Mouse (Mus musculus) cortical plate, adult 2 months (tissue): Measurements from ENCODE around the gene Cntn4.

ENCODE experiments used
- CTCF ChIP-seq: fragments of 200-500 bp; IDR thresholded peaks from 2 replicates; pipeline ENCODE4 v1.5.1; 2011; ENCODE audit warnings: mild to moderate bottlenecking, control low read depth, low read length; ENCODE audit not compliant: insufficient read depth; ENCODE audit errors: extremely low read depth
- POLR2A ChIP-seq: fragments of 200-500 bp; IDR thresholded peaks from 2 replicates; pipeline ENCODE4 v1.6.1; 2011; ENCODE audit warnings: mild to moderate bottlenecking, low read length, control low read depth; ENCODE audit not compliant: insufficient read depth; ENCODE audit errors: extremely low read depth

GRCm38 (mm10) chr6:105780616-105781015, 103.2 kb downstream of the Cntn4 start:
- TF ChIP-seq CTCF (no peak), POLR2A (no peak)
